Mouse (Mus musculus): ENCODE data around the gene Lclat1. TPM values are rescaled to one million over a fixed set of nuclear protein-coding genes. Genes with fewer than 3 reads are reported as not detected.

Gene Lclat1
- polyA plus RNA-seq, 1 experiment from 2014 or later = 10.1 TPM

GRCm38 (mm10) chr17:73243676-73244075 lies 135.9 kb downstream of the Lclat1 start:
- H3K36me3 ChIP-seq = no peaks in the 10 kb centered on the region
- H3K27me3 ChIP-seq = no peaks in the 10 kb centered on the region
- H3K4me1 ChIP-seq = no peaks in the 10 kb centered on the region
- no peak overlapping the region for H3K4me3 ChIP-seq
- H3K9me3 ChIP-seq (replicated peaks) = no peaks in the 10 kb centered on the region
- ATAC-seq (ENCODE audit: low FRiP score) = no peak
- no peak overlapping the region for H3K4me2 ChIP-seq (replicated peaks)
- H3K27ac ChIP-seq = no peak overlapping the region
- WGBS = 96% methylated on average over 6 of the region's 6 CpGs
- H3K9ac ChIP-seq = no peak overlapping the region

- Histone ChIP-seq H3K9me3 (replicated peaks) (no peaks in the 10 kb centered on the region), H3K9ac (no peak overlapping the region), H3K27ac (no peak overlapping the region), H3K4me1 (no peaks in the 10 kb centered on the region), H3K36me3 (no peaks in the 10 kb centered on the region), H3K4me3 (no peak overlapping the region), H3K4me2 (replicated peaks) (no peak overlapping the region), H3K27me3 (no peaks in the 10 kb centered on the region)
- ATAC-seq (ENCODE audit: low FRiP score) = no peak
- WGBS = 85% methylated on average over 3 of the region's 3 CpGs
Observed at GRCm38 (mm10) chr17:73244596-73244995, 136.8 kb downstream of the Lclat1 start.

GRCm38 (mm10) chr17:73245089-73245684 lies 137.4 kb downstream of the Lclat1 start:
- no peaks in the 10 kb centered on the region for H3K4me1 ChIP-seq
- ATAC-seq (ENCODE audit: low FRiP score) = no peak
- no peak overlapping the region for H3K4me2 ChIP-seq (replicated peaks)
- 80% methylated on average over 13 of the region's 13 CpGs for WGBS
- H3K36me3 ChIP-seq = no peaks in the 10 kb centered on the region
- no peak overlapping the region for H3K9ac ChIP-seq
- H3K4me3 ChIP-seq = no peak overlapping the region
- H3K27ac ChIP-seq = no peak overlapping the region
- H3K9me3 ChIP-seq (replicated peaks) = no peaks in the 10 kb centered on the region
- H3K27me3 ChIP-seq = no peaks in the 10 kb centered on the region

- no peaks in the 10 kb centered on the region for H3K36me3 ChIP-seq
- H3K4me3 ChIP-seq = no peak overlapping the region
- WGBS = 83% methylated on average over 3 of the region's 3 CpGs
- no peaks in the 10 kb centered on the region for H3K4me1 ChIP-seq
- no peaks in the 10 kb centered on the region for H3K27me3 ChIP-seq
- ATAC-seq (ENCODE audit: low FRiP score) = no peak
- H3K9ac ChIP-seq = no peak overlapping the region
- no peak overlapping the region for H3K27ac ChIP-seq
- H3K9me3 ChIP-seq (replicated peaks) = no peaks in the 10 kb centered on the region
- no peak overlapping the region for H3K4me2 ChIP-seq (replicated peaks)
Observed at GRCm38 (mm10) chr17:73246036-73246435, 138.3 kb downstream of the Lclat1 start.

- Histone ChIP-seq H3K27ac (no peak overlapping the region), H3K36me3 (no peaks in the 10 kb centered on the region), H3K9me3 (replicated peaks) (no peaks in the 10 kb centered on the region), H3K4me1 (peaks cover 6% of the 10 kb centered on the region; the same call in 1 of the 2 replicates), H3K9ac (no peak overlapping the region), H3K27me3 (no peaks in the 10 kb centered on the region), H3K4me2 (replicated peaks) (no peak overlapping the region), H3K4me3 (no peak overlapping the region)
- ATAC-seq (ENCODE audit: low FRiP score) = no peak
- 92% methylated on average over 2 of the region's 2 CpGs for WGBS
Observed at GRCm38 (mm10) chr17:73246926-73247325, 139.1 kb downstream of the Lclat1 start.

- WGBS = 92% methylated on average over 14 of the region's 14 CpGs
Observed at GRCm38 (mm10) chr17:73247758-73248157, 140.0 kb downstream of the Lclat1 start.

GRCm38 (mm10) chr17:73250488-73251141 lies 142.8 kb downstream of the Lclat1 start:
- no peak overlapping the region for H3K9ac ChIP-seq
- ATAC-seq (ENCODE audit: low FRiP score) = no peak
- H3K27ac ChIP-seq = no peak overlapping the region
- H3K4me2 ChIP-seq (replicated peaks) = no peak overlapping the region
- H3K4me3 ChIP-seq = no peak overlapping the region
- H3K4me1 ChIP-seq = peaks cover 6% of the 10 kb centered on the region; the same call in 1 of the 2 replicates
- 93% methylated on average over 3 of the region's 3 CpGs for WGBS
- no peaks in the 10 kb centered on the region for H3K27me3 ChIP-seq
- no peaks in the 10 kb centered on the region for H3K36me3 ChIP-seq
- no peaks in the 10 kb centered on the region for H3K9me3 ChIP-seq (replicated peaks)

More at GRCm38 (mm10) chr17:73247758-73248157, 140.0 kb downstream of the Lclat1 start:
- H3K4me1 ChIP-seq = peaks cover 6% of the 10 kb centered on the region; the same call in 1 of the 2 replicates
- H3K9me3 ChIP-seq (replicated peaks) = no peaks in the 10 kb centered on the region
- no peaks in the 10 kb centered on the region for H3K36me3 ChIP-seq
- H3K4me3 ChIP-seq = no peak overlapping the region
- no peak overlapping the region for H3K27ac ChIP-seq
- ATAC-seq (ENCODE audit: low FRiP score) = no peak
- H3K4me2 ChIP-seq (replicated peaks) = no peak overlapping the region
- H3K9ac ChIP-seq = no peak overlapping the region
- H3K27me3 ChIP-seq = no peaks in the 10 kb centered on the region

GRCm38 (mm10) chr17:73251142-73251502 lies 143.3 kb downstream of the Lclat1 start:
- Histone ChIP-seq H3K27me3 (no peaks in the 10 kb centered on the region), H3K9ac (no peak overlapping the region), H3K27ac (no peak overlapping the region), H3K36me3 (no peaks in the 10 kb centered on the region), H3K4me1 (peaks cover 6% of the 10 kb centered on the region; the same call in 1 of the 2 replicates), H3K9me3 (replicated peaks) (no peaks in the 10 kb centered on the region), H3K4me3 (no peak overlapping the region), H3K4me2 (replicated peaks) (no peak overlapping the region)
- ATAC-seq (ENCODE audit: low FRiP score) = no peak
- 73% methylated on average over 8 of the region's 8 CpGs for WGBS

GRCm38 (mm10) chr17:73251812-73252608 lies 144.2 kb downstream of the Lclat1 start:
- H3K36me3 ChIP-seq = no peaks in the 10 kb centered on the region
- no peaks in the 10 kb centered on the region for H3K9me3 ChIP-seq (replicated peaks)
- peaks cover 6% of the 10 kb centered on the region; the same call in 1 of the 2 replicates for H3K4me1 ChIP-seq
- no peak overlapping the region for H3K9ac ChIP-seq
- ATAC-seq (ENCODE audit: low FRiP score) = no peak
- no peaks in the 10 kb centered on the region for H3K27me3 ChIP-seq
- no peak overlapping the region for H3K4me2 ChIP-seq (replicated peaks)
- no peak overlapping the region for H3K4me3 ChIP-seq
- no peak overlapping the region for H3K27ac ChIP-seq
- 71% methylated on average over 11 of the region's 11 CpGs for WGBS

- Histone ChIP-seq H3K4me1 (peaks cover 6% of the 10 kb centered on the region; the same call in 1 of the 2 replicates), H3K36me3 (no peaks in the 10 kb centered on the region), H3K27ac (no peak overlapping the region), H3K27me3 (no peaks in the 10 kb centered on the region), H3K4me2 (replicated peaks) (no peak overlapping the region), H3K9ac (no peak overlapping the region), H3K4me3 (no peak overlapping the region), H3K9me3 (replicated peaks) (no peaks in the 10 kb centered on the region)
- WGBS = 70% methylated on average over 10 of the region's 10 CpGs
- ATAC-seq (ENCODE audit: low FRiP score) = no peak
Observed at GRCm38 (mm10) chr17:73253291-73253969, 145.6 kb downstream of the Lclat1 start.

- peaks cover 8% of the 10 kb centered on the region; the same call in 1 of the 2 replicates for H3K4me1 ChIP-seq
- H3K36me3 ChIP-seq = no peaks in the 10 kb centered on the region
- no peaks in the 10 kb centered on the region for H3K9me3 ChIP-seq (replicated peaks)
- no peak overlapping the region for H3K4me2 ChIP-seq (replicated peaks)
- WGBS = 91% methylated on average over 5 of the region's 5 CpGs
- no peaks in the 10 kb centered on the region for H3K27me3 ChIP-seq
- no peak for ATAC-seq (ENCODE audit: low FRiP score)
- no peak overlapping the region for H3K4me3 ChIP-seq
- H3K9ac ChIP-seq = no peak overlapping the region
- H3K27ac ChIP-seq = no peak overlapping the region
Observed at GRCm38 (mm10) chr17:73255801-73256200, 148.0 kb downstream of the Lclat1 start.

- Histone ChIP-seq H3K9me3 (replicated peaks) (no peaks in the 10 kb centered on the region), H3K27me3 (no peaks in the 10 kb centered on the region), H3K4me1 (0 out of 2 replicates have a peak, but pooled peaks cover 3% of the 10 kb centered on the region), H3K36me3 (no peaks in the 10 kb centered on the region), H3K4me2 (replicated peaks) (no peak overlapping the region), H3K27ac (peak overlapping the region; percentile 7; the same call in 1 of the 2 replicates), H3K4me3 (no peak overlapping the region), H3K9ac (no peak overlapping the region)
- WGBS = 59% methylated on average over 12 of the region's 12 CpGs
- no peak for ATAC-seq (ENCODE audit: low FRiP score)
Observed at GRCm38 (mm10) chr17:73258620-73259019, 150.8 kb downstream of the Lclat1 start.
